Mouse (Mus musculus) olfactory bulb, adult 2 months (tissue): ENCODE data around the gene Tsacc.
"Not testable (repeated sequence)": the region's sequence is repeated elsewhere in the genome, so short reads cannot be mapped to it uniquely, and the experiment has no call there.

Source experiments
- CTCF ChIP-seq: fragments of 200-500 bp; IDR thresholded peaks from 2 replicates; pipeline ENCODE4 v1.5.1; 2012; ENCODE audit warnings: low read depth, mild to moderate bottlenecking, low read length, moderate library complexity; ENCODE audit not compliant: insufficient read depth
- POLR2A ChIP-seq: fragments of 200-500 bp; IDR thresholded peaks from 2 replicates; pipeline ENCODE4 v1.6.1; 2012; ENCODE audit warnings: mild to moderate bottlenecking, low read depth, low read length, moderate library complexity; ENCODE audit not compliant: insufficient read depth

DNA sequence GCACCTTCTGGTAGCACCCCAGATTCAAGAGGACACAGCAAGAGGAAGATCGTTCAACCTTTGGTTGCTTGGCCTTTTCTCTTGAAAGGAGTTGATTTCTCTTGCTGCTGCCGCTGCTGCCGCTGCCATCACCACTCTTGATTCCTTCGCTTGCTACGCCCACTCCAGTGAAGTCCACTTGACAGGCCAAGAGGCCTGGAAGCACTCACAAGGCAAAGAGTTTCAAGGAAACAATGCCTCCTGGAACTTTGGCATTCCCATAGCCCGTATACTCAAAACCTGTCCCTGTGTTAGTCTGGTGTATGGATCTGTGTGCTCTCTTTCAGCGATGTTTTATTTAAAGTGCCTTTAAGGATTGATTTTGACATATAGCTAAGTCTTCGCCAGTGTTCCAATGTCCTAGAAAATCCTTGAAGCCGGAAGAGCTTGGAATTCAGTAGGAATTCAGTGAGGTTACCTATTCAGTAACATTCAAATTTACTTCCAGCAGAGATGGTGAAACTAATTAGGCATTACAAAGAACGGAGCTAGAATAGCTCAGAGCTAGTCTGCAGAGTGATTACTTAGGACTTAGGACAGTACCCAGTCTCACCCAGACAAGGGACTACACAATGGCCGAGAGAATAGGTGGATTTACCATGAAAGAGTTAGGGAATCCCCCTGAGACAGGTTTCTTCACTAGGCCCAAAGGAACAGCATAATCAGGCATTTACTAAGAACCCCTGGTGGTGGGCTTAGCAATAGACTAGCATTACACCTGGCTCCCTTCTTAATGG lies 15.5 kb downstream of the Tsacc start:
- TF ChIP-seq POLR2A, CTCF: not testable (repeated sequence)
